Mouse (Mus musculus): Measurements from ENCODE around the gene Rapgef3. TPM values are rescaled to one million over a fixed set of nuclear protein-coding genes. Genes with fewer than 3 reads are reported as not detected.

Gene Rapgef3
- total and polyA plus RNA-seq, 3 experiments = 2.5 to 3.4 (median 3.2) TPM

- in situ Hi-C loops (cut with MboI; ENCODE audit: low pct_ligation_motif_present, low pct_unique_long_range_greater_than_20kb, low sequenced_read_pairs) = no loop called here
- H3K79me2 ChIP-seq (replicated peaks; ENCODE audit: control insufficient read depth, extremely low read depth, insufficient read depth, poor library complexity, severe bottlenecking) = peaks cover 9% of the 10 kb centered on the region
- peak; percentile 83 for DNase-seq (ENCODE audit: extremely low read depth)
- no peaks in the 10 kb centered on the region for H3K9me3 ChIP-seq (replicated peaks; ENCODE audit: low read length)
- H3K27me3 ChIP-seq (replicated peaks) = no peaks in the 10 kb centered on the region
- no peak overlapping the region; the same call in 1 of the 2 replicates for H3K9ac ChIP-seq (ENCODE audit: insufficient read depth, low read depth)
- H3K4me2 ChIP-seq (ENCODE audit: insufficient read depth, low read depth, poor library complexity, severe bottlenecking) = peak overlapping the region; percentile 72
- TF ChIP-seq MYC (IDR thresholded peaks at IDR 0.05; ENCODE audit: low read depth, low read length) = no peak
- TF ChIP-seq ZMIZ1 (IDR thresholded peaks at IDR 0.05; ENCODE audit: low read depth, low read length) = no peak
- TF ChIP-seq ZC3H11A (IDR thresholded peaks at IDR 0.05; ENCODE audit: low read depth, low read length) = no peak
- no peak for TF ChIP-seq ZKSCAN1 (IDR thresholded peaks at IDR 0.05; ENCODE audit: borderline replicate concordance, low read depth, low read length)
- TF ChIP-seq USF2 (conservative IDR thresholded peaks at IDR 0.05; ENCODE audit: low read depth, low read length) = no peak
- TF ChIP-seq CHD1 (IDR thresholded peaks at IDR 0.05; ENCODE audit: low read depth, low read length) = no peak
- no peak for TF ChIP-seq PAX5 (IDR thresholded peaks at IDR 0.05; ENCODE audit: low read length)
- TF ChIP-seq MXI1 (IDR thresholded peaks at IDR 0.05; ENCODE audit: low read depth, low read length) = peak; percentile 56
- no peak for TF ChIP-seq E2F4 (IDR thresholded peaks at IDR 0.05; ENCODE audit: insufficient replicate concordance, low read depth, low read length)
- peak; percentile 29 for TF ChIP-seq BHLHE40 (IDR thresholded peaks at IDR 0.05; ENCODE audit: low read depth, low read length)
- peak; percentile 33; the same call in 1 of the 2 replicates for TF ChIP-seq IRF4 (IDR thresholded peaks at IDR 0.05; ENCODE audit: low read depth, low read length)
- 0 out of 2 replicates have a peak, but pooled peaks have one; percentile 40 for TF ChIP-seq ETS1 (conservative IDR thresholded peaks at IDR 0.05; ENCODE audit: low read depth, low read length)
- TF ChIP-seq JUND (conservative IDR thresholded peaks at IDR 0.05; ENCODE audit: low read depth, low read length) = 0 out of 2 replicates have a peak, but pooled peaks have one; percentile 22
- peak; percentile 49; the same call in 1 of the 2 replicates for TF ChIP-seq MAX (IDR thresholded peaks at IDR 0.05; ENCODE audit: low read length)
- no peak for TF ChIP-seq ELF1 (IDR thresholded peaks at IDR 0.05; ENCODE audit: low read depth, low read length)
- TF ChIP-seq NELFE (IDR thresholded peaks at IDR 0.05; ENCODE audit: low read depth, low read length) = no peak
- TF ChIP-seq ZNF384 (IDR thresholded peaks at IDR 0.05; ENCODE audit: low read depth, low read length) = no peak
- peak; percentile 56; the same call in 1 of the 2 replicates for TF ChIP-seq EP300 (IDR thresholded peaks at IDR 0.05; ENCODE audit: low read length)
- TF ChIP-seq MAFK (IDR thresholded peaks at IDR 0.05; ENCODE audit: insufficient replicate concordance, low read length) = peak; percentile 99
- no peak for TF ChIP-seq UBTF (IDR thresholded peaks at IDR 0.05; ENCODE audit: low read depth, low read length)
- no peak for TF ChIP-seq RCOR1 (conservative IDR thresholded peaks at IDR 0.05; ENCODE audit: low read depth, low read length)
- TF ChIP-seq HCFC1 (IDR thresholded peaks at IDR 0.05; ENCODE audit: low read depth, low read length) = no peak
- no peak for TF ChIP-seq JUN (IDR thresholded peaks at IDR 0.05; ENCODE audit: insufficient read depth, low read depth, low read length)
- no peak for TF ChIP-seq RAD21 (IDR thresholded peaks at IDR 0.05; ENCODE audit: low read depth, low read length)
- TF ChIP-seq SIN3A (IDR thresholded peaks at IDR 0.05; ENCODE audit: low read length) = peak; percentile 67; the same call in 1 of the 2 replicates
- no peak for TF ChIP-seq MAZ (IDR thresholded peaks at IDR 0.05; ENCODE audit: low read depth, low read length)
- TF ChIP-seq NRF1 (IDR thresholded peaks at IDR 0.05; ENCODE audit: low read depth, low read length) = no peak; the same call in 1 of the 2 replicates
- TF ChIP-seq SMC3 (IDR thresholded peaks at IDR 0.05; ENCODE audit: low read depth, low read length) = no peak
- peak; percentile 33; the same call in 1 of the 2 replicates for TF ChIP-seq GABPA (IDR thresholded peaks at IDR 0.05; ENCODE audit: insufficient replicate concordance, low read depth, low read length)
- no peak for TF ChIP-seq CTCF (conservative IDR thresholded peaks at IDR 0.05 in 1 of 2, IDR thresholded peaks at IDR 0.05 in 1 of 2; ENCODE audit: low read depth in 2 of 2, low read length in 2 of 2)
- TF ChIP-seq USF1 (IDR thresholded peaks at IDR 0.05; ENCODE audit: low read depth, low read length) = no peak
- no peak for TF ChIP-seq MEF2A (IDR thresholded peaks at IDR 0.05; ENCODE audit: borderline replicate concordance, low read depth, low read length)
- no peak for TF ChIP-seq POLR2A (IDR thresholded peaks at IDR 0.05; ENCODE audit: low read depth, low read length)
- no peak for TF ChIP-seq KAT2A (IDR thresholded peaks at IDR 0.05; ENCODE audit: insufficient replicate concordance, low read length)
- no peak for TF ChIP-seq TCF12 (IDR thresholded peaks at IDR 0.05; ENCODE audit: low read depth, low read length)
- TF ChIP-seq CHD2 (IDR thresholded peaks at IDR 0.05; ENCODE audit: low read length) = no peak
- no peak for TF ChIP-seq TBP (conservative IDR thresholded peaks at IDR 0.05; ENCODE audit: low read depth, low read length)
- TF ChIP-seq POLR2AphosphoS2 (IDR thresholded peaks at IDR 0.05; ENCODE audit: low read depth, low read length) = no peak
- dilution Hi-C loops (cut with MboI; ENCODE audit: extremely low pct_ligation_motif_present, extremely low pct_unique_long_range_greater_than_20kb, low sequenced_read_pairs) = loop anchor here (25.0 kb wide), 1 partner anchor 176 kb away; the partner anchor contains the start of gene Tmem106c
- H3K36me3 ChIP-seq (replicated peaks in 1 of 2; ENCODE audit: control insufficient read depth in 1 of 2, insufficient read depth in 1 of 2, low read length in 1 of 2) = peaks cover 18 to 43% of the 10 kb centered on the region in 2 experiments
- H3K4me1 ChIP-seq (ENCODE audit: control insufficient read depth in 1 of 2, insufficient read depth in 2 of 2) = peaks cover 21 to 71% of the 10 kb centered on the region in 2 experiments
- H3K27ac ChIP-seq (ENCODE audit: insufficient read depth, low read depth) = peak overlapping the region; percentile 79
- H3K4me3 ChIP-seq (replicated peaks in 1 of 3; ENCODE audit: low read depth in 2 of 3, low read length in 2 of 3, poor library complexity in 1 of 3) = peak overlapping the region in 1 of 3 experiments; percentile 23
These were observed 18.8 kb upstream of the Rapgef3 start for GRCm38 (mm10) chr15:97786412-97787112.
